Mouse (Mus musculus) CD4-positive, CD25-positive, alpha-beta regulatory T cell, adult 2 months (primary cell): ENCODE data around the gene Trim62.

Experiments
- DNase-seq: peaks from one replicate; pipeline ENCODE4 v3.0.0-alpha.2; 2012; ENCODE audit warnings: low read depth, low spot score

The Trim62 gene

GRCm38 (mm10) chr4:128883379-128883781, at the start of gene Trim62:
Gene Trim62 (plus strand): TSS chr4:128883580.
- DNase-seq: peak; percentile 77

- DNase-seq: no peak
Measured at GRCm38 (mm10) chr4:128838202-128838601, 45.2 kb upstream of the Trim62 start.

GRCm38 (mm10) chr4:128839811-128840738, 43.3 kb upstream of the Trim62 start:
- DNase-seq: no peak

- DNase-seq: no peak
Measured at GRCm38 (mm10) chr4:128841259-128841658, 42.1 kb upstream of the Trim62 start.

GRCm38 (mm10) chr4:128844566-128844965, 38.8 kb upstream of the Trim62 start:
- DNase-seq: peak; percentile 26

GRCm38 (mm10) chr4:128845367-128845973, 37.9 kb upstream of the Trim62 start:
- DNase-seq: no peak

GRCm38 (mm10) chr4:128848961-128849360, 34.4 kb upstream of the Trim62 start:
- DNase-seq: peak; percentile 22

- DNase-seq: no peak
Measured at GRCm38 (mm10) chr4:128849686-128850085, 33.7 kb upstream of the Trim62 start.

GRCm38 (mm10) chr4:128852266-128852887, 31.0 kb upstream of the Trim62 start:
- no peak for DNase-seq

- no peak for DNase-seq
Measured at GRCm38 (mm10) chr4:128853117-128853516, 30.3 kb upstream of the Trim62 start.

GRCm38 (mm10) chr4:128855613-128856040, 27.8 kb upstream of the Trim62 start:
- no peak for DNase-seq

- DNase-seq: no peak
Measured at GRCm38 (mm10) chr4:128857212-128857611, 26.2 kb upstream of the Trim62 start.

- DNase-seq: peak; percentile 86
Measured at GRCm38 (mm10) chr4:128858226-128858625, 25.2 kb upstream of the Trim62 start.

- peak; percentile 44 for DNase-seq
Measured at GRCm38 (mm10) chr4:128858878-128859277, 24.5 kb upstream of the Trim62 start.

GRCm38 (mm10) chr4:128872992-128873391, 10.4 kb upstream of the Trim62 start:
- DNase-seq: no peak

- DNase-seq: no peak
Measured at GRCm38 (mm10) chr4:128874062-128874461, 9.3 kb upstream of the Trim62 start.

- no peak for DNase-seq
Measured at GRCm38 (mm10) chr4:128875439-128875838, 7.9 kb upstream of the Trim62 start.

- DNase-seq: no peak
Measured at GRCm38 (mm10) chr4:128877520-128877919, 5.9 kb upstream of the Trim62 start.

GRCm38 (mm10) chr4:128878901-128879491, 4.4 kb upstream of the Trim62 start:
- DNase-seq: no peak

- DNase-seq: peak; percentile 68
Measured at GRCm38 (mm10) chr4:128883801-128884710, 676 bp downstream of the Trim62 start.

- DNase-seq: no peak
Measured at GRCm38 (mm10) chr4:128884711-128885095, 1.3 kb downstream of the Trim62 start.
